Comparison of ENCODE assay signal across 11 mouse cellular contexts in the genomic region with DNA sequence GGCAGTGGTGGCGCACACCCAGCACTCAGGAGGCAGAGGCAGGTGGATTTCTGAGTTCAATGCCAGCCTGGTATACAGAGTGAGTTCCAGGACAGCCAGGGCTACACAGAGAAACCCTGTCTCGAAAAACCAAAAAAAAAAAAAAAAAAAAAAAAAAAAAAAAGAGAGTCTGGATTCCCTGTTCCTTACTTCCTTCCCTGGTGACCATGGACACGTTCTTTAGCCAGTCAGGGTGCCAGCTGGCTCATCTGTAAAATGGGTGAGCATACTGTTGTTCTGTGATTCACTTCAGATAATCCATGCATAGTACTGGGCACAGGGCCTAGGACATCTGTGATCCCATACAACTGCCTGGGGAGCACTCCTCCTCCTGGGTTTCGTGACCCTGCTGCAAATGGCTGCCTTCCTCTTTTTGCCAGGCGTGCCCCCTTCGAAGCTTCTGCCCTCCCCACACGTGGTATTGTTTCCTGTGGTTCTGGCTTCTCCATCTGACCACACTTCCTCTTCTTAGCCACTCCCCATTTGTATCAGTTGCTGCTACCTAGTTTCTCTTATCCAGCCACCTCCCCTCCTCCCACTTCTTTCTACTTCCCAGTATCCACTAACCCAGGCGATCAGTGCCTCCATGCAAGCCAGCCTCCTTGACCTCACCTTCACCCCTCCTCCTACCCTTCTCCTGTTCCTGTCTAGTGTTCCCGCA.
DNase-seq lines count a peak whose midpoint lies in the region; ATAC-seq and TF ChIP-seq lines count a peak whose summit lies in the region.
"Had no signal": no experiment of that assay in that cellular context is flagged by ENCODE, and none has a peak within 500 bp of the region (broad histone marks: within the 10 kb centered on the region; RNA-seq: fewer than 3 reads in every experiment).

No protein-coding gene starts in this region.

- 85% methylated on average over 9 of the region's 9 CpGs for WGBS in forebrain, embryonic 11.5 days
- 83% methylated on average over 9 of the region's 9 CpGs for WGBS in forebrain, embryonic 14.5 days
- WGBS in hindbrain, embryonic 14.5 days: 91% methylated on average over 9 of the region's 9 CpGs

- H3K4me1 ChIP-seq in ES-Bruce4 (ENCODE audit: control insufficient read depth, insufficient read depth, low read length): peaks cover 2% of the 10 kb centered on the region
- H3K4me1 ChIP-seq in forebrain, embryonic 11.5 days (replicated peaks; ENCODE audit: control insufficient read depth, insufficient read depth, low read length): no peaks in the 10 kb centered on the region
- H3K4me1 ChIP-seq in forebrain, embryonic 14.5 days (ENCODE audit: control insufficient read depth, insufficient read depth, low read length): no peaks in the 10 kb centered on the region
- no peaks in the 10 kb centered on the region for H3K4me1 ChIP-seq in hindbrain, embryonic 14.5 days (replicated peaks; ENCODE audit: control insufficient read depth, insufficient read depth, low read length)

- DNase-seq in heart, postnatal 25 days (ENCODE audit: low spot score): peak; percentile 23
- no peak for DNase-seq in heart, adult 8-10 months (ENCODE audit: low spot score)
- no peak for DNase-seq in forebrain, embryonic 11.5 days (ENCODE audit: low spot score)
- DNase-seq in forebrain, embryonic 14.5 days (ENCODE audit: low spot score): no peak
- no peak for DNase-seq in hindbrain, embryonic 14.5 days (ENCODE audit: low spot score)
- DNase-seq: kidney, adult 8-10 months; liver, embryonic 13.5 days had no signal

- intact Hi-C loops in heart, postnatal 25 days (cut with DNase I): no loop called here

- no peak overlapping the region for H3K27ac ChIP-seq in ES-Bruce4 (ENCODE audit: insufficient read depth, low read length)
- no peak overlapping the region for H3K27ac ChIP-seq in forebrain, embryonic 11.5 days (ENCODE audit: low read depth, low read length)
- no peak overlapping the region for H3K27ac ChIP-seq in forebrain, embryonic 14.5 days (ENCODE audit: low read depth, low read length)
- H3K27ac ChIP-seq in hindbrain, embryonic 14.5 days: no peak overlapping the region
- H3K27ac ChIP-seq: embryonic facial prominence, embryonic 13.5 days; liver, embryonic 13.5 days had no signal

- no peak overlapping the region for H3K9ac ChIP-seq in ES-Bruce4 (ENCODE audit: low read depth, poor library complexity, severe bottlenecking)
- H3K9ac ChIP-seq in forebrain, embryonic 11.5 days (ENCODE audit: low read length): no peak overlapping the region
- no peak overlapping the region for H3K9ac ChIP-seq in forebrain, embryonic 14.5 days (ENCODE audit: low read length)
- H3K9ac ChIP-seq in hindbrain, embryonic 14.5 days: no peak overlapping the region
- H3K9ac ChIP-seq: embryonic facial prominence, embryonic 13.5 days; liver, embryonic 13.5 days had no signal

- H3K27me3 ChIP-seq in ES-Bruce4 (ENCODE audit: control insufficient read depth, insufficient read depth, low read length, poor library complexity, severe bottlenecking): no peaks in the 10 kb centered on the region
- no peaks in the 10 kb centered on the region for H3K27me3 ChIP-seq in forebrain, embryonic 11.5 days (ENCODE audit: control insufficient read depth, insufficient read depth, low read length)
- no peaks in the 10 kb centered on the region for H3K27me3 ChIP-seq in forebrain, embryonic 14.5 days (replicated peaks; ENCODE audit: control insufficient read depth, insufficient read depth, low read length)
- H3K27me3 ChIP-seq in hindbrain, embryonic 14.5 days (ENCODE audit: control insufficient read depth, insufficient read depth, low read length): no peaks in the 10 kb centered on the region
- H3K27me3 ChIP-seq: embryonic facial prominence, embryonic 13.5 days had no signal

- no peak for TF ChIP-seq POLR2A in ES-Bruce4 (IDR thresholded peaks at IDR 0.05; ENCODE audit: insufficient read depth, low read length)

- no peaks in the 10 kb centered on the region for H3K9me3 ChIP-seq in ES-Bruce4 (replicated peaks; ENCODE audit: control insufficient read depth, insufficient read depth, low read length, poor library complexity, severe bottlenecking)
- H3K9me3 ChIP-seq in forebrain, embryonic 11.5 days (ENCODE audit: control insufficient read depth, low read length): no peaks in the 10 kb centered on the region; the same call in 1 of the 2 replicates
- H3K9me3 ChIP-seq in forebrain, embryonic 14.5 days (replicated peaks; ENCODE audit: control insufficient read depth, low read length): no peaks in the 10 kb centered on the region; the same call in 1 of the 2 replicates
- 0 out of 2 replicates have a peak, but pooled peaks cover 6% of the 10 kb centered on the region for H3K9me3 ChIP-seq in hindbrain, embryonic 14.5 days (ENCODE audit: control insufficient read depth, low read length)
- H3K9me3 ChIP-seq: embryonic facial prominence, embryonic 13.5 days; liver, embryonic 13.5 days had no signal

- TF ChIP-seq EP300 in ES-Bruce4 (IDR thresholded peaks at IDR 0.05; ENCODE audit: insufficient read depth, low read depth, low read length): peak; percentile 85; the same call in 1 of the 2 replicates

- ATAC-seq in inflammation-experienced regulatory T-cells, adult 6 months: peak; percentile 72
- peak; percentile 96 for ATAC-seq in neutrophil, adult 5-6 weeks (ENCODE audit: extremely low read depth, insufficient number of reproducible peaks, low FRiP score, poor library complexity, severe bottlenecking)
- no peak for ATAC-seq in forebrain, embryonic 11.5 days (replicated peaks; ENCODE audit: low FRiP score)
- no peak for ATAC-seq in forebrain, embryonic 14.5 days
- no peak for ATAC-seq in hindbrain, embryonic 14.5 days (ENCODE audit: low FRiP score)

- no peak for TF ChIP-seq CTCF in ES-Bruce4 (IDR thresholded peaks at IDR 0.05; ENCODE audit: low read depth, low read length)

- no peak overlapping the region for H3K4me2 ChIP-seq in forebrain, embryonic 11.5 days (ENCODE audit: low read depth, low read length, severe bottlenecking)
- no peak overlapping the region for H3K4me2 ChIP-seq in forebrain, embryonic 14.5 days (ENCODE audit: low read length)
- no peak overlapping the region for H3K4me2 ChIP-seq in hindbrain, embryonic 14.5 days (replicated peaks)
- H3K4me2 ChIP-seq: embryonic facial prominence, embryonic 13.5 days; liver, embryonic 13.5 days had no signal

- no peak overlapping the region for H3K4me3 ChIP-seq in ES-Bruce4 (ENCODE audit: low read depth, low read length)
- H3K4me3 ChIP-seq in forebrain, embryonic 11.5 days (ENCODE audit: low read depth, low read length): no peak overlapping the region
- H3K4me3 ChIP-seq in forebrain, embryonic 14.5 days (ENCODE audit: low read depth, low read length): no peak overlapping the region
- no peak overlapping the region for H3K4me3 ChIP-seq in hindbrain, embryonic 14.5 days (replicated peaks; ENCODE audit: low read length)
- H3K4me3 ChIP-seq: embryonic facial prominence, embryonic 13.5 days; liver, embryonic 13.5 days had no signal

- H3K36me3 ChIP-seq in ES-Bruce4 (ENCODE audit: control insufficient read depth, insufficient read depth, low read length, poor library complexity, severe bottlenecking): no peaks in the 10 kb centered on the region
- H3K36me3 ChIP-seq in forebrain, embryonic 11.5 days (ENCODE audit: control insufficient read depth, insufficient read depth, low read length): no peaks in the 10 kb centered on the region
- no peaks in the 10 kb centered on the region for H3K36me3 ChIP-seq in forebrain, embryonic 14.5 days (ENCODE audit: control insufficient read depth, insufficient read depth, low read length)
- no peaks in the 10 kb centered on the region for H3K36me3 ChIP-seq in hindbrain, embryonic 14.5 days (replicated peaks; ENCODE audit: control insufficient read depth, insufficient read depth)
- H3K36me3 ChIP-seq: embryonic facial prominence, embryonic 13.5 days; liver, embryonic 13.5 days had no signal

Comparison
In these comparisons a context has a peak if more than half of its experiments do, and no peak if none do; other contexts are left out.
1. ATAC-seq: peak in inflammation-experienced regulatory T-cells, adult 6 months (single experiment) and neutrophil, adult 5-6 weeks (single experiment); none in forebrain, embryonic 11.5 days (single experiment), forebrain, embryonic 14.5 days (single experiment) and hindbrain, embryonic 14.5 days (single experiment).